Mouse (Mus musculus): Measurements from ENCODE around the gene Tmed6. TPM values are rescaled to one million over a fixed set of nuclear protein-coding genes. Genes with fewer than 3 reads are reported as not detected.

Tmed6 gene
- total and polyA plus RNA-seq, 2 experiments from 2014 or later = not detected

- WGBS = 88% methylated on average over 4 of the region's 4 CpGs
- no peak for ATAC-seq
- Histone ChIP-seq H3K9ac (no peak overlapping the region), H3K27me3 (ENCODE audit: insufficient read depth, low read length) (no peaks in the 10 kb centered on the region), H3K4me2 (ENCODE audit: low read depth) (no peak overlapping the region), H3K27ac (ENCODE audit: low read depth, low read length) (no peak overlapping the region), H3K4me1 (ENCODE audit: insufficient read depth) (no peaks in the 10 kb centered on the region), H3K36me3 (ENCODE audit: insufficient read depth) (peaks cover 77% of the 10 kb centered on the region), H3K9me3 (ENCODE audit: low read length) (no peaks in the 10 kb centered on the region), H3K4me3 (ENCODE audit: low read depth, low read length) (no peak overlapping the region)
- TF ChIP-seq CTCF (IDR thresholded peaks at IDR 0.05; ENCODE audit: low read depth) = no peak
- DNase-seq = no peak
These were observed 8.3 kb upstream of the Tmed6 start for GRCm38 (mm10) chr8:107073706-107074105.

- H3K27ac ChIP-seq (ENCODE audit: low read depth, low read length) = no peak overlapping the region
- H3K4me3 ChIP-seq (ENCODE audit: low read depth, low read length) = no peak overlapping the region
- H3K4me2 ChIP-seq (ENCODE audit: low read depth) = no peak overlapping the region
- peaks cover 3% of the 10 kb centered on the region; the same call in 1 of the 2 replicates for H3K4me1 ChIP-seq (ENCODE audit: insufficient read depth)
- DNase-seq (no peak), ATAC-seq (no peak)
- no peaks in the 10 kb centered on the region for H3K27me3 ChIP-seq (ENCODE audit: insufficient read depth, low read length)
- no peak overlapping the region for H3K9ac ChIP-seq
- peaks cover 22% of the 10 kb centered on the region for H3K36me3 ChIP-seq (ENCODE audit: insufficient read depth)
- H3K9me3 ChIP-seq (ENCODE audit: low read length) = no peaks in the 10 kb centered on the region
- TF ChIP-seq CTCF (IDR thresholded peaks at IDR 0.05; ENCODE audit: low read depth) = no peak
- 87% methylated on average over 1 of the region's 1 CpGs for whole genome bisulfite sequencing
These were observed 2.8 kb downstream of the Tmed6 start for GRCm38 (mm10) chr8:107062613-107063012.

GRCm38 (mm10) chr8:107056973-107057369 lies 8.5 kb downstream of the Tmed6 start:
- WGBS = under 1% methylated on average over 33 of the region's 33 CpGs
- ATAC-seq = peak; percentile 40
- H3K4me2 ChIP-seq (ENCODE audit: low read depth) = peak overlapping the region; percentile 59
- H3K4me3 ChIP-seq (ENCODE audit: low read depth, low read length) = peak overlapping the region; percentile 94
- peak; percentile 40; the same call in 1 of the 2 replicates for TF ChIP-seq CTCF (IDR thresholded peaks at IDR 0.05; ENCODE audit: low read depth)
- H3K27me3 ChIP-seq (ENCODE audit: insufficient read depth, low read length) = no peaks in the 10 kb centered on the region
- peaks cover 14% of the 10 kb centered on the region for H3K4me1 ChIP-seq (ENCODE audit: insufficient read depth)
- peaks cover 34% of the 10 kb centered on the region for H3K36me3 ChIP-seq (ENCODE audit: insufficient read depth)
- DNase-seq = no peak
- no peaks in the 10 kb centered on the region for H3K9me3 ChIP-seq (ENCODE audit: low read length)
- peak overlapping the region; percentile 67 for H3K9ac ChIP-seq
- H3K27ac ChIP-seq (ENCODE audit: low read depth, low read length) = no peak overlapping the region; the same call in 1 of the 2 replicates

GRCm38 (mm10) chr8:107056076-107056972 lies 9.1 kb downstream of the Tmed6 start, which contains the start of the genes Cog8 and Nip7:
Gene Cog8, minus strand, starts transcription at chr8:107056689.
Gene Nip7, plus strand, starts transcription at chr8:107056877.
- no peak; the same call in 1 of the 2 replicates for TF ChIP-seq CTCF (IDR thresholded peaks at IDR 0.05; ENCODE audit: low read depth)
- H3K9ac ChIP-seq = peak within 1 kb of the TSS; percentile 89
- ATAC-seq (peak; percentile 99), DNase-seq (peak; percentile 98)
- no peaks in the 10 kb centered on the region for H3K27me3 ChIP-seq (ENCODE audit: insufficient read depth, low read length)
- under 1% methylated on average over 85 of the region's 88 CpGs for WGBS
- H3K4me3 ChIP-seq (ENCODE audit: low read depth, low read length) = peak within 1 kb of the TSS; percentile 94
- H3K9me3 ChIP-seq (ENCODE audit: low read length) = no peaks in the 10 kb centered on the region
- H3K27ac ChIP-seq (ENCODE audit: low read depth, low read length) = peak within 1 kb of the TSS; percentile 86
- H3K36me3 ChIP-seq (ENCODE audit: insufficient read depth) = peaks cover 37% of the 10 kb centered on the region
- peaks cover 14% of the 10 kb centered on the region for H3K4me1 ChIP-seq (ENCODE audit: insufficient read depth)
- peak within 1 kb of the TSS; percentile 86 for H3K4me2 ChIP-seq (ENCODE audit: low read depth)

- TF ChIP-seq CTCF (IDR thresholded peaks at IDR 0.05; ENCODE audit: low read depth) = no peak
- Histone ChIP-seq H3K9me3 (ENCODE audit: low read length) (no peaks in the 10 kb centered on the region), H3K27ac (ENCODE audit: low read depth, low read length) (no peak overlapping the region), H3K4me1 (ENCODE audit: insufficient read depth) (peaks cover 6% of the 10 kb centered on the region; the same call in 1 of the 2 replicates), H3K9ac (no peak overlapping the region), H3K27me3 (ENCODE audit: insufficient read depth, low read length) (no peaks in the 10 kb centered on the region), H3K4me3 (ENCODE audit: low read depth, low read length) (no peak overlapping the region), H3K4me2 (ENCODE audit: low read depth) (no peak overlapping the region), H3K36me3 (ENCODE audit: insufficient read depth) (peaks cover 31% of the 10 kb centered on the region)
- DNase-seq = no peak
- WGBS = over 99% methylated on average over 8 of the region's 8 CpGs
- no peak for ATAC-seq
These were observed 13.4 kb downstream of the Tmed6 start for GRCm38 (mm10) chr8:107052046-107052445.

GRCm38 (mm10) chr8:107049480-107049879 lies 16.0 kb downstream of the Tmed6 start:
- Histone ChIP-seq H3K4me1 (ENCODE audit: insufficient read depth) (no peaks in the 10 kb centered on the region), H3K9me3 (ENCODE audit: low read length) (no peaks in the 10 kb centered on the region), H3K36me3 (ENCODE audit: insufficient read depth) (peaks cover 55% of the 10 kb centered on the region), H3K9ac (no peak overlapping the region), H3K4me2 (ENCODE audit: low read depth) (peak overlapping the region; percentile 83; the same call in 1 of the 2 replicates), H3K4me3 (ENCODE audit: low read depth, low read length) (no peak overlapping the region), H3K27me3 (ENCODE audit: insufficient read depth, low read length) (no peaks in the 10 kb centered on the region), H3K27ac (ENCODE audit: low read depth, low read length) (no peak overlapping the region)
- WGBS = 97% methylated on average over 4 of the region's 4 CpGs
- no peak for TF ChIP-seq CTCF (IDR thresholded peaks at IDR 0.05; ENCODE audit: low read depth)
- ATAC-seq = no peak
- no peak for DNase-seq

All from forebrain, postnatal 0 days (tissue).